Mouse (Mus musculus): ENCODE measurements around the gene Pou2f1.

Pou2f1 gene

GRCm38 (mm10) chr1:165868659-165869058 lies 133.8 kb downstream of the Pou2f1 start:
- DNase-seq: no peak

- DNase-seq: no peak
Observed at GRCm38 (mm10) chr1:165866630-165867280, 135.7 kb downstream of the Pou2f1 start.

DNA sequence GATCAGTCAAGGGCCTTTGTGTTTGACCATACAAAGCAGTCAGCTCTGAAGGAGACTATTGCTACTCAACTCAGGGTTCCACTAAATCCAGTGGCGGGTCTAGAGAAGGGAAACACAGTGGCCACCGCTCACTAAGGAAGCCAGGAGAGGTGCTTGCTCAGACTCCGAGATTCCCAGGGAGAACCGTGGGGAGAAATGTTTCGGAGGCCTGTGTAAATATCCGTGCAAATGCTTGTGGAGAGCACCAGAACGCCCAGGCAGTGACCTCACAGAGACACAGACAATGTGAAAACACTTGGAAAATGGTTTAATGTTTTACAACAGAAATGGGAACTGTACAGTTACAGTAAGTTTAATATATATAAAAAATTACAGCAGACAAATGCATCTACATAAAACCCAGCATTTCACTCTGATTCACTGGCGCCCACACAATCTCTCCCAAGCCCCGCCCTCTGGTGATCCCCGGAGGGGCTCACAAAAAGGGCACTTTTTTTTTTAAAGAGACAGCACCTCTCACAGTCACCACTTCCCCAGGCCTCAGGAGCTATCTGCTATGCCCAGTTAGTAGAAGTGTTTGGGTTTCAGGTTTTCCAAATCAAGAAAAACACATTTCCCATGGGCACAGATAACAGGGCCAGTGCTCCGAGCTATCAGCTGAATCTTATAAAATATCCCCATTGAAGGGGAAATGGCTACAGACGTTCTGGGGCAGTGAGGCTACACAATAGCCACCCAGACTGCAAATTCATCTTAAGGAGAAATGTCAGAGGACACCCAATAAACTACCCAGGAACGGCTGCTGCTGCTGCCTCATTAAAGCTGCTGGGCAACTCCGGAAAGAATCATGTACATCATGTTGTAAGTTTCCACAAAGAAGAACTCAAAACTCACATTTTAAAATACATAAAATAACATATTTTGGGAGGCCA lies 137.3 kb downstream of the Pou2f1 start:
- no peak for DNase-seq

GRCm38 (mm10) chr1:165862059-165862458 lies 140.4 kb downstream of the Pou2f1 start:
- DNase-seq: no peak

- DNase-seq: no peak
Observed at GRCm38 (mm10) chr1:165861235-165861609, 141.3 kb downstream of the Pou2f1 start.

GRCm38 (mm10) chr1:165860373-165861234 lies 141.9 kb downstream of the Pou2f1 start:
- no peak for DNase-seq

DNA sequence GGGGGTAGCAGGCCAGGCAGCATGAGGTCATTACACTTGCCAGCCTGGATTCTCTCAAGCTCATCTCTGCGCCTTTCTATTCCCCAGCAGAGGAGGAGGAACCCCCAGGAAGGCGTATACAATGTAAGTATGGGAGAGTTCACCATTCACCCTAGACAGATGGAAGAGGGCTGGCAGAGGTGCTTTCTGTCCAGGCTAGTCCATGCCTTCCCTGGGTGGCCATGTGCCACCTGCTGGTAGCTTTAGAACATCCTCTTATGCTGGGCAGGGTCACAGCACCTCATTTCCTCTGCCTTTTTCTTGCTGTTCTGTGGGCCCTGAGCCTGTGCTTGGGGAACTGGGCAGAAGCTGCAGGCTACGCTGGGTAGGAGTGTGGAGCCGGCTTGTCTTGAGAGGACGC lies 144.1 kb downstream of the Pou2f1 start:
- DNase-seq: no peak

GRCm38 (mm10) chr1:165857279-165857678 lies 145.2 kb downstream of the Pou2f1 start:
- no peak for DNase-seq

GRCm38 (mm10) chr1:165855759-165856545 lies 146.5 kb downstream of the Pou2f1 start:
- no peak for DNase-seq

DNA sequence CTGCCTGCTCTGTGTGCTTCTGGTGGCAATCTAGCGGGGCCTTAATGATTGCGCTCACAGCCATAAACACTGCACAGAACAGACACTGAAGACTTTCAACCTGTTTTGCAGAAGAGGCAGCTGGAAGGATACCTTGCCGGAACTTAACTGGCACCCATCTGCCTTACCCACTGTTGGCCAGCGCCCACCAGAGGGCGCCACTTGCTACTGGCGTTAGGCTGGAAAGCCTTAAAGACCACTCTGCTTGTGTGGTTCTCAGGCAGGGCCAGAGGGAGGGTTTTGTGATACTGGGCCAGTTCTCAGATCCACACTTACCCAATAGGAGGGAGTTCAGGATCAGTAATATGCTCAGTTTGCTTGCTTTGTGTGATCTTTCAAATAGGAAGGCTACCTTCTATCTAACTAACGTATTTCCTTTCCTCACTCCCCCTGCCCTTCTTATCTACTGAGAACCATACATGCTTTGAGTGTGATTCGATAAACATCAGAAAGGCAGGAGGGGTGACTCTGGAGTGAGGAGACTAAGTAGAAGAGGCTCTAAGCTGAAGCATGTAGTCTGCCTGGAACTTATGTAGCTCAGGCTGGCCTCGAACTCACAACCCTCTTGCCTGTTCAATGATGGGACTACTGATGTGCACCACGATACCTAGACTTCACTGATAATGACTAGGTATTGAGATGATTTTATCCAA lies 148.6 kb downstream of the Pou2f1 start:
- peak; percentile 75 for DNase-seq

GRCm38 (mm10) chr1:165853131-165853721 lies 149.3 kb downstream of the Pou2f1 start:
- DNase-seq: no peak

DNA sequence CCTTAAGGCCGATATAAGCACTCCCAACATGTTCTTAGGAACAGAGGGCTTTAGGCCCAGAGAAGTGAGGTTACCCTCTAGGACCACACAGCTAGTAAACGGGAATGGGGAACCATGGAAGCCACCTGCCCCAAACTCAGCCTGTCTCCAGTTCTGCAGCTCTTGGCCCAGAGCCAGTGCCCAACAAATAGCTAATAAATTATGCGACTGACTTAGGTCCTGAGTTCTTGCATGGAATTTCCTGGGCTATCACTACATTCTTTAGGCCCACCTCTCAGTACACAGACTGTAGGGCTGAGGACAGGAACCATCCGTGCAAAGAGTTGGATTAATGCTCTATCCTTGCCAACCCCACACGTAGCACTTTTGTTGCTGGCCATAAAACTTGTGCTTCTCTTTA lies 150.3 kb downstream of the Pou2f1 start:
- no peak for DNase-seq

- DNase-seq: no peak
Observed at GRCm38 (mm10) chr1:165849458-165850445, 152.7 kb downstream of the Pou2f1 start.

- no peak for DNase-seq
Observed at GRCm38 (mm10) chr1:165848881-165849280, 153.6 kb downstream of the Pou2f1 start.

DNA sequence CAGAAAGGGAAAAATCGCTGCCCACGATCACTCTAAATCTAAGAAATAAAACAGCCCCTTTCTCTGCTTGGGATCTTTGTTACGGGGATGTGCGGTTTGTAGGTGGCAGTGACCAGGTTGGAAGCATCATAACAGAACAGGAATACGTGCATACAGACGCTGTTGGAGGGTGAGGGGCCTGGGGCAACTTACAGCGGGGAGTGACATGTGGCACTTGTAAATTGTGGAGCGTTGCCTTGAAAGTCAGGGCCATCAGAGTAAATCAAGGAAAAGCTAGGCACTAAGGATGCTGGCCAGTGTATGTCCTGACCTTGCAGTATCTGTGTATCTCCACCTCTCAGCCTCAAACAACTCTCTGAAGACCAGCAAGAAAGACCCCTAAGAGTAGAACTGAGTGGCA lies 154.1 kb downstream of the Pou2f1 start:
- DNase-seq: no peak

DNA sequence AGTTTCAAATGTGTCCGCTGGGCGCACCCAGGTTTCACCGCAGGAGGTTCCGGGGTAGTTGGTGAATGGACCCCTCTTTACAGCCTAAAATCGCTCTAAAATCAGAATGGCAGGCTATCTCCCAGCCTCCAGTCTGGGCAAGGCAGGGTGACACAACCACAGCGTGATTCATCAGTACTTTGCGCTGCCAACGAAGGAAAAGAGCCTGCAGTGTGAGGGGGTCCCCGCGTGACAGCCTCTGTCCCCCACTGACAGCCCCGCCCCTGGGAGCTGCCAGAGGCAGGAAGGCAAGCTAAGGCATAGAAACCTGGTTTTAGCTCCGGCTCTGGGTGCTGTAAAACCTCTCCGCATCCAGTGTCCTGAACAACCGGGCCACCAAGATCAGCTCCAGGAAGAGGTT lies 157.1 kb downstream of the Pou2f1 start:
- no peak for DNase-seq

DNA sequence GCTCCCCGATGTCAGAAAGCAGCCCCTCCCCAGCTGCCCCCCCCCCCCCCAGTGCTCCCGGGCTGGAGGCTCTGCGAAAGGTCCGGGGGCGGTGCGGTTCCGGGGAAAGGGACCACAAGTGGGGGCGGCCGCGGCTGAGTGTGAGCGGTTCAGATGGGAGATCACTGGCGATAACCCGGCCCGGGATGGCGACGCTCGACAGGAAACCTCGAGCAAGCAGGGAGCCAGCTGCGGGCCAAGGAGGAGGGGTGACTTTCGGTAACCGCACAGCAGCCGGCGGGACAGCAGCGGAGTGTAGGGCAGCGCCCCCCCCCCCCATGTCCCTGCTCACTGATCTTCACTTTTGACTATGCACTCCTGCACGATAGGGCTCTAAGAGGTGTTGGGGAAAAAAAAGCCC lies 157.5 kb downstream of the Pou2f1 start:
- peak; percentile 23 for DNase-seq

DNA sequence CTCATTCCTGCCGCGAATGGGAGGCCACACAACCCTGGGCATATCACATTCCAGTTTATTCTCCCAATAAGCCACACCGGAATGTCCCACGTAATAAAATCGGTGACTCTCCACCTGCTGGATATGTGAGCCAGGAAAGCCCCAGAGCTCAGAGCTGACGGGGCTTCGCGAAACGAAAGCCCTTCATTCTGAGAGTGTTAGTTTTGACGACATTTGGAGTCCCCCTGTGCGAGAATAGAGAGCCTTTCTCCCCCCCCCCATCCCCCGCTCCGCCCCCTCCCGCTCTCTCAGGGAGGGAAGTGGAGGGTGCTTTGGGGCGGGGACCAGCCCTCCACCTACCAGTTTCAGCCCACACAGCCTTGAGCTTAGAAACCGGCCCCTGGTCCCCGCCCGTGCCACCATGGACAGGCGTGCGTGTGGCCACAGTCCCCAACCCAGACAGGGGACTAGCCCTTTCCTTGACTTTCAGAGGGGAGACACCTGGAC lies 158.0 kb downstream of the Pou2f1 start:
- no peak for DNase-seq

DNA sequence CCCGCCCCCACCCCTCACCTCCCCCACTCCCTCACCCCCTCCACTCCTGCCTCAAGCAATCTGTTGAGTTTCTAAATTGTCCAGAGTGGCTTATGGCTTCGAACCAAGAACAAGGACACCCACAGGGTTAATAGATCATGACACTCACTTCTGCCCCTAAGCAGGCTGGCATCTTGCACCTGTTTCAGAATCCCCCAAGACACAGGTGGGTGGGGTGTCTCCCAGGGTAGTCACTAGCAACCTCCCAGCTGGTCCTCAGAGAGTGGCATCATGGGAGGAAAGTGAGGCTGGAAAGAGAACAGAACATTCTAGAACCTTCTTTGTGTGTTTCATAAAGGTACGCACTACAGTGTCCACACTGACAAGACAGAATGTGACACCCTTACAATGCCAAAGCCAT lies 158.9 kb downstream of the Pou2f1 start:
- no peak for DNase-seq

DNA sequence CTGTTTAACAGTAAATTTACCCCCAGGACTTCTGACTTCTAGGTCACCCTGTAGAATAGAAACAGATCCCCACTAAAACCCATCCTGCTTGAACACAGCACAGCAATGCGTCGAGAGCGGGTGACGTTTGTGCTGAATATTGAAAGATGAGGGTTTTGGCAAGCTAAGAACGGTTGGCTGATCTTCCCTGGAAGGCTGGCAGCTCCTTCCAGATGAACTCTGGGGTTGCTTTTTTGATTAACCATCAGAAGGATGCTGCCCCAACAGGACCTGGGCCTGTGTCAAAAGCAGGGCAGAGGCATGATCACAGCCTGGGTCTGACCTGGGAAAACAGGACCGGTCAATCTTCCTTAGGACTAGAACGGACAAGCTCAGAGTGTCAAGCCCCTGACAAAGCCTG lies 160.3 kb downstream of the Pou2f1 start:
- no peak for DNase-seq

Data from right cerebral cortex, postnatal 4 days (tissue).